Mouse (Mus musculus) lung, embryonic 14.5 days (tissue): Measurements from ENCODE around the gene Il17rb. TPM values are rescaled to one million over a fixed set of nuclear protein-coding genes. Genes with fewer than 3 reads are reported as not detected.

Source experiments
- ATAC-seq: fragments of 200-750 bp; cut with Nextera tagmentation; 2 replicates; pipeline ENCODE4 v1.8.0; 2017; ENCODE audit warnings: mild to moderate bottlenecking, moderate TSS enrichment, moderate library complexity; ENCODE audit not compliant: insufficient read depth
- DNase-seq: peaks from one replicate; pipeline ENCODE4 v3.0.0-alpha.2; 2015
- H3K27ac ChIP-seq: fragments of 300-500 bp; sonication (generic); 2 replicates; pipeline ENCODE4 v1.5.1; 2014; ENCODE audit warnings: low read depth, mild to moderate bottlenecking, moderate library complexity
- H3K27me3 ChIP-seq: fragments of 300-500 bp; sonication (generic); 2 replicates; pipeline ENCODE4 v1.6.1; 2014; ENCODE audit warnings: low read length, control low read depth; ENCODE audit not compliant: insufficient read depth
- H3K36me3 ChIP-seq: fragments of 300-500 bp; sonication (generic); 2 replicates; pipeline ENCODE4 v1.6.1; 2014; ENCODE audit warnings: control low read depth; ENCODE audit not compliant: insufficient read depth
- H3K4me1 ChIP-seq: fragments of 300-500 bp; sonication (generic); 2 replicates; pipeline ENCODE4 v1.6.1; 2014; ENCODE audit warnings: antibody characterized with exemption, control low read depth; ENCODE audit not compliant: insufficient read depth
- H3K4me2 ChIP-seq: fragments of 300-500 bp; sonication (generic); 2 replicates; pipeline ENCODE4 v1.6.1; 2014; ENCODE audit warnings: mild to moderate bottlenecking
- H3K4me3 ChIP-seq: fragments of 300-500 bp; sonication (generic); 2 replicates; pipeline ENCODE4 v1.5.1; 2014; ENCODE audit warnings: low read depth, low read length
- H3K9ac ChIP-seq: fragments of 300-500 bp; sonication (generic); 2 replicates; pipeline ENCODE4 v1.6.1; 2014
- H3K9me3 ChIP-seq: fragments of 300-500 bp; sonication (generic); 2 replicates; pipeline ENCODE4 v1.6.1; 2016; ENCODE audit warnings: low read depth, low read length, control low read depth
- CTCF ChIP-seq: IDR thresholded peaks from 2 replicates; pipeline ENCODE4 v1.5.1; 2016; ENCODE audit warnings: antibody characterized with exemption, low read depth
- WGBS: fragments of 180-500 bp; shearing (Covaris S2); extraction: QIAGEN DNeasy Blood & Tissue Kit; methylation state at CpG from one replicate; pipeline ENCODE4 v1.1.7; 2014; 5-methylcytosine and 5-hydroxymethylcytosine counted together
- polyA plus RNA-seq: library from polyadenylated mRNA; unstranded; fragments of >200 nt; fragmentation: Nextera tagmentation; extraction: Ambion mirVana; gene quantifications from 2 replicates; pipeline ENCODE4 v1.2.1, GENCODE M21; 2014

Gene Il17rb
- polyA plus RNA-seq, 1 experiment from 2014 or later, result 1.3 TPM

DNA sequence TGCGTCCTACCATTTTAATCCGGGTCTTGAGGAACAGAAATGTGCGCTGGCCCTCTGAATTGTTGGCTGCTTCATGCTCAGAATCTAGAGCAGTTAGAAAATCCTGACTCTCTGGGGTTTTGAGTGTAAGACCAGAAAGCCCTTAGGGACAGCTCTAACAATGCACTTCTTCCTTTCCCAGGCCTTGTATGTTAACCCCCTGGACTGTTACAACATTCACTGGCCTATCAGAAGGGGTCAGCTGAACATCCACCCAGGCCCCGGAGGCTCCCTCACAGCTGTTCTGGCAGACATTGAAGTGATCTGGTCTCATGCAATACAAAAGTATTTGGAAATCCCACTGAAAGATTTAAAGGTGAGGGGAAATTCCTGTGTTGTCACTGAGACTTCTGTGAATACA, 22.6 kb downstream of the Il17rb start:
- no peak overlapping the region for H3K4me2 ChIP-seq
- no peaks in the 10 kb centered on the region for H3K9me3 ChIP-seq
- no peaks in the 10 kb centered on the region for H3K27me3 ChIP-seq
- H3K27ac ChIP-seq, result no peak overlapping the region
- H3K36me3 ChIP-seq, result peaks cover 98% of the 10 kb centered on the region
- no peaks in the 10 kb centered on the region for H3K4me1 ChIP-seq
- 90% methylated on average over 4 of the region's 4 CpGs for whole genome bisulfite sequencing
- DNase-seq (no peak), ATAC-seq (no peak)
- no peak for TF ChIP-seq CTCF
- H3K9ac ChIP-seq, result no peak overlapping the region
- no peak overlapping the region for H3K4me3 ChIP-seq

DNA sequence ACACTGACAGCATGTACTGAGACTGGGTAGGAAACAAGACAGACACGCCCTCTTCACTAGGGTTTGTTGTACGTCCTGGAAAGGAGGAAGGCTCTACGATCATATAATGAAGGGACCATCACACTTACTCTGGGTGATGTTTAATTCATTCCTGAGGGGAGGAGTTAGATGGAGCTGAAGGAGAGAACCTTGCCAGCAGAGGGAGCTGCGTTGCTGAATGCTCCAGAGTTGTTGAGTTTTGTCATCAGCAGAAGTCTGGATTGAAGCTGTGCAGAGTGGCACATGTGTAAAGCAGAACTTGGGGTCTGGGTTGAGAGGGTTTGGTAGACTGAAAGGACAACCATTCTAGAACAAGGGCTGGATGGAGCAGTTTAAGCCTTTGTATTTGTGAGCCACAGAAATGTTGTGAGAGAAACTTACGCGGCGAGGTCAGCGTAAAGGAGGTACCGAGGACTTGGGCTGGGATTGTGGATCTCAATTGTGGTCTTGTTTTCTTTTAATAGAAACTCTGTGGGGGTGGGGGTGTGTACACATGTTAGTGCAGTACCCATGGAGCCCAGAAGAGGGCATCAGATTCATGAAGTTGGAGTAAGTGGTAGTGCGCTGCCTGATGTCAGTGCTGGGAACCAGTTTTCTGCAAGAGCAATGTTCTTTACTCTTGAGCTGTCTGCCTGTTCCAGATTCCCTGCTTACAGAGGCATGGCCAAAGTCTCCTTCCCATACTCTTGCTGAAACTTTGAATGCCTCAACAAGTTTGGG, 28.1 kb downstream of the Il17rb start:
- H3K36me3 ChIP-seq, result peaks cover 56% of the 10 kb centered on the region
- ATAC-seq, result no peak
- no peaks in the 10 kb centered on the region for H3K27me3 ChIP-seq
- H3K4me1 ChIP-seq, result peaks cover 8% of the 10 kb centered on the region; the same call in 1 of the 2 replicates
- no peak overlapping the region for H3K27ac ChIP-seq
- H3K9ac ChIP-seq, result no peak overlapping the region
- WGBS, result 94% methylated on average over 10 of the region's 10 CpGs
- DNase-seq, result peak; percentile 24
- no peaks in the 10 kb centered on the region for H3K9me3 ChIP-seq
- no peak overlapping the region for H3K4me3 ChIP-seq
- TF ChIP-seq CTCF, result peak; percentile 9
- H3K4me2 ChIP-seq, result no peak overlapping the region

- H3K4me1 ChIP-seq, result peaks cover 8% of the 10 kb centered on the region; the same call in 1 of the 2 replicates
- H3K9me3 ChIP-seq, result no peaks in the 10 kb centered on the region
- peaks cover 50% of the 10 kb centered on the region for H3K36me3 ChIP-seq
- WGBS, result under 1% methylated on average over 44 of the region's 44 CpGs
- ATAC-seq (peak; percentile 99), DNase-seq (peak; percentile 96)
- H3K9ac ChIP-seq, result peak within 1 kb of the TSS; percentile 84
- H3K27ac ChIP-seq, result peak within 1 kb of the TSS; percentile 93
- TF ChIP-seq CTCF, result no peak
- peak within 1 kb of the TSS; percentile 72 for H3K4me2 ChIP-seq
- H3K4me3 ChIP-seq, result peak within 1 kb of the TSS; percentile 75
- no peaks in the 10 kb centered on the region for H3K27me3 ChIP-seq
These were observed 30.2 kb downstream of the Il17rb start, which contains the start of gene Actr8 for GRCm38 (mm10) chr14:29978254-29979204. TSS of gene Actr8 (plus strand) at chr14:29978337.

DNA sequence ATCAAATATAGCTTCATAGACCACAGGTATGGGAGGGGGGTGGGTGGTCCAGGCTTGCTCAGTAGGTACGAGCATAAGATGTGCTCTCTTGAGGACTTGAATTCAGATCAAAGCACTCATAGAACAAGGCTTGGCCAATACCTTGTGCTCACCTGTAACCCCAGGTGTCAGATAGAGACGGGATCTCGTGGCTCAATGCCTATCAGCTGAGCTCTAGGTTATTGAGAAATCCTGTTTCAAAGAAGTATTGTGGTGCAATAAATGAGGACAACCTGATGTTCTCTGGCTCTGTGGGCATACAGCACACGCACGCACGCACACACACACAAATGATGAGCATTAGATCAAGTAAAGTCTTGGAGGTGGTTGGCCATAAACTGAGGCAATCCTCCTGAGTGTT, 31.8 kb downstream of the Il17rb start:
- ATAC-seq, result no peak

GRCm38 (mm10) chr14:29971993-29972392, 36.7 kb downstream of the Il17rb start:
- peaks cover 51% of the 10 kb centered on the region for H3K36me3 ChIP-seq

More for the DNA sequence above, 31.8 kb downstream of the Il17rb start:
- no peaks in the 10 kb centered on the region for H3K9me3 ChIP-seq
- H3K9ac ChIP-seq, result no peak overlapping the region
- TF ChIP-seq CTCF, result no peak
- H3K4me1 ChIP-seq, result peaks cover 8% of the 10 kb centered on the region; the same call in 1 of the 2 replicates
- H3K4me3 ChIP-seq, result no peak overlapping the region
- H3K4me2 ChIP-seq, result no peak overlapping the region
- 92% methylated on average over 6 of the region's 6 CpGs for WGBS
- H3K27me3 ChIP-seq, result no peaks in the 10 kb centered on the region
- no peak overlapping the region for H3K27ac ChIP-seq
- no peak for DNase-seq
- peaks cover 52% of the 10 kb centered on the region for H3K36me3 ChIP-seq

DNA sequence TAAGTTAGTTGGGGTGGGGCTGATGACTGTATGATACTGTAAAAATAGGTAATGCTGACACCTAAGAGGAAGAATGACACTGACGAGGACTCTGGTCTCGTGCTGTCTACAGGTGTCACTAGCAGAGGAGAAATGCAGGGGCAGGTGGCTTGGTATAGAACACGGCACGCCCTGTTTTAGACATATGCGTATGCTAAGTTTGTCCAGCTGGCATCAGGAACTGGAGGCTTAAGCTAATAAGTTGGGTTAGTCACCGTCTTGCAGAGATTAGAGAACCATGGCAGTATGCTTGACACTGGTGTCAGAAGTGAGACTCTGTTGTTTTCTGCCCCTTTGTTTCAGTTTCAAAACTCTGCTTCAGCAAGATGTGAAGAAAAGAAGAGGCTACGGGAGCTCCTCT, 37.2 kb downstream of the Il17rb start:
- no peak for ATAC-seq
- 92% methylated on average over 7 of the region's 7 CpGs for WGBS
- no peak overlapping the region for H3K27ac ChIP-seq
- no peak overlapping the region for H3K4me3 ChIP-seq
- H3K4me2 ChIP-seq, result no peak overlapping the region
- no peaks in the 10 kb centered on the region for H3K9me3 ChIP-seq
- no peak for TF ChIP-seq CTCF
- H3K9ac ChIP-seq, result no peak overlapping the region
- H3K4me1 ChIP-seq, result peaks cover 12% of the 10 kb centered on the region; the same call in 1 of the 2 replicates
- H3K27me3 ChIP-seq, result no peaks in the 10 kb centered on the region
- peaks cover 51% of the 10 kb centered on the region for H3K36me3 ChIP-seq
- no peak for DNase-seq

More at GRCm38 (mm10) chr14:29971993-29972392, 36.7 kb downstream of the Il17rb start:
- no peak overlapping the region for H3K4me2 ChIP-seq
- no peak overlapping the region for H3K9ac ChIP-seq
- H3K4me3 ChIP-seq, result no peak overlapping the region
- no peaks in the 10 kb centered on the region for H3K9me3 ChIP-seq
- peaks cover 12% of the 10 kb centered on the region; the same call in 1 of the 2 replicates for H3K4me1 ChIP-seq
- H3K27me3 ChIP-seq, result no peaks in the 10 kb centered on the region
- WGBS, result 65% methylated on average over 5 of the region's 5 CpGs
- DNase-seq (no peak), ATAC-seq (no peak)
- H3K27ac ChIP-seq, result no peak overlapping the region
- TF ChIP-seq CTCF, result no peak
